Mouse (Mus musculus): ENCODE measurements around the gene 3110009E18Rik. TPM values are rescaled to one million over a fixed set of nuclear protein-coding genes. Genes with fewer than 3 reads are reported as not detected.

Gene 3110009E18Rik
- total and polyA plus RNA-seq, 3 experiments: 15.1 to 16.5 TPM; not detected in 1

DNA sequence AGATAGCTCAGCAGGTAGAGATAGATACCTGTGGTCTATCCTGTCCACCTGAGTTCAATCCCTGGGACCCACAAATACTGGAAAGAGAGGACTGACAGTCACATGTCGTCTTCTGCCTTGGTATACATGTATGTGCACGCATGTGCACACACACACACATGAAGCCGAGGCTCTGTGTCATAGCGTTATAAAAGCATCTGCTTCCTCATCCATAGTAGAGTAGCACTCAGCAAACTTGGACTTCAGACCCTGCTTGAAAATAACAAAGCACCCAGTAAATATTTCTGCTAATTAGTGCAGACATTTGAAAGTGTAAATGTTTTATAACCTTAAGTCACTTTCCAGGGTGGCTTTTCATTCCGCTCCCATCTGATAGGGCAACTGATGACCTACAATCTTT lies 40.5 kb downstream of the 3110009E18Rik start:
- Histone ChIP-seq H3K4me1 (ENCODE audit: control insufficient read depth in 1 of 2, insufficient read depth in 2 of 2, low read length in 2 of 2) (no peaks in the 10 kb centered on the region), H3K27me3 (ENCODE audit: control insufficient read depth in 1 of 2, insufficient read depth in 2 of 2, low read length in 2 of 2) (no peaks in the 10 kb centered on the region), H3K27ac (ENCODE audit: control insufficient read depth, low read depth, low read length) (no peak overlapping the region), H3K9ac (ENCODE audit: control insufficient read depth, low read depth, low read length, poor library complexity, severe bottlenecking) (no peak overlapping the region), H3K79me2 (ENCODE audit: control insufficient read depth, insufficient read depth, low read length, poor library complexity) (no peaks in the 10 kb centered on the region), H3K36me3 (ENCODE audit: control insufficient read depth in 1 of 2, insufficient read depth in 2 of 2, low read length in 2 of 2) (no peaks in the 10 kb centered on the region), H3K9me3 (replicated peaks; ENCODE audit: insufficient read depth, low read length) (no peaks in the 10 kb centered on the region), H3K4me3 (ENCODE audit: control insufficient read depth in 1 of 2, insufficient read depth in 1 of 2, low read depth in 2 of 2, low read length in 2 of 2) (no peak overlapping the region)
- DNase-seq (ENCODE audit: low read depth, low spot score): no peak
- TF ChIP-seq ETS1 (IDR thresholded peaks at IDR 0.05; ENCODE audit: low read depth, low read length) (no peak), NRF1 (IDR thresholded peaks at IDR 0.05; ENCODE audit: insufficient read depth, low read depth, low read length, poor library complexity, severe bottlenecking) (no peak), MAFK (IDR thresholded peaks at IDR 0.05; ENCODE audit: borderline replicate concordance, low read depth, low read length) (no peak), MYC (IDR thresholded peaks at IDR 0.05; ENCODE audit: low read depth, low read length) (no peak), BHLHE40 (IDR thresholded peaks at IDR 0.05; ENCODE audit: borderline replicate concordance, low read depth, low read length) (no peak), POLR2A (IDR thresholded peaks at IDR 0.05; ENCODE audit: control insufficient read depth in 1 of 2, insufficient read depth in 1 of 2, low read depth in 1 of 2, low read length in 2 of 2, poor library complexity in 1 of 2) (no peak), TBP (IDR thresholded peaks at IDR 0.05; ENCODE audit: low read depth, low read length) (no peak), RCOR1 (IDR thresholded peaks at IDR 0.05; ENCODE audit: low read depth, low read length) (no peak)

DNA sequence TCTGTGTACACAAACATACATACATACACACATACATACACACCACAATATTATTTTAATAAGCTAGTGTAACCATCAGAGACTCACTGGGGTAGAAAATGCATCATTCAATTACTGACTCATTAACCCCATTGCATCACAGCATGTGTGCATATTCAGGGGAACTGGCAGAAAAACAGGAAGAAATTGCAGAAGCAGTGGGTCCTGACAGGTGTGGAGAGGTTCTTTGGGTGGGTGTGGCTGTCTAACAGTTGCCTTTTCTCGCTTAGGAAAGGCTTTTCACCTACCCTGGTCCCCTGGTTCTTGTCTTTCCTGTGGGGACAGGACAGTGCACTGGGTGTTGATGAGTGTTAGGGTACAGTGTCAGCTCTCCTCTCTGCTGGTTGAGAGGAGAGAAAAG lies 41.6 kb downstream of the 3110009E18Rik start:
- TF ChIP-seq MEF2A (IDR thresholded peaks at IDR 0.05; ENCODE audit: extremely low read depth, insufficient replicate concordance, low read depth, low read length, poor library complexity, severe bottlenecking): no peak
- no peak for TF ChIP-seq BHLHE40 (IDR thresholded peaks at IDR 0.05; ENCODE audit: borderline replicate concordance, low read depth, low read length)
- TF ChIP-seq HCFC1 (IDR thresholded peaks at IDR 0.05; ENCODE audit: low read depth, low read length): no peak
- no peak for TF ChIP-seq JUND (IDR thresholded peaks at IDR 0.05; ENCODE audit: low read depth, low read length)
- no peak for TF ChIP-seq KAT2A (conservative IDR thresholded peaks at IDR 0.05; ENCODE audit: low read depth, low read length)
- no peak for TF ChIP-seq CHD2 (IDR thresholded peaks at IDR 0.05; ENCODE audit: low read length)
- TF ChIP-seq MAZ (IDR thresholded peaks at IDR 0.05; ENCODE audit: low read depth, low read length): no peak
- TF ChIP-seq MYC (IDR thresholded peaks at IDR 0.05; ENCODE audit: low read depth, low read length): no peak
- TF ChIP-seq TAL1 (IDR thresholded peaks at IDR 0.05; ENCODE audit: low read length): no peak
- TF ChIP-seq MYB (IDR thresholded peaks at IDR 0.05; ENCODE audit: low read depth, low read length): no peak
- TF ChIP-seq POLR2AphosphoS5 (IDR thresholded peaks at IDR 0.05; ENCODE audit: borderline replicate concordance, low read depth, low read length): no peak
- no peak for TF ChIP-seq MAX (IDR thresholded peaks at IDR 0.05; ENCODE audit: low read length)
- TF ChIP-seq UBTF (IDR thresholded peaks at IDR 0.05; ENCODE audit: borderline replicate concordance, insufficient read depth, low read depth, low read length): no peak
- TF ChIP-seq ZMIZ1 (IDR thresholded peaks at IDR 0.05; ENCODE audit: low read depth, low read length): no peak
- DNase-seq (ENCODE audit: low read depth, low spot score): peak; percentile 12
- Histone ChIP-seq H3K4me3 (ENCODE audit: control insufficient read depth in 1 of 2, insufficient read depth in 1 of 2, low read depth in 2 of 2, low read length in 2 of 2) (no peak overlapping the region), H3K27ac (ENCODE audit: control insufficient read depth, low read depth, low read length) (no peak overlapping the region), H3K4me1 (ENCODE audit: control insufficient read depth in 1 of 2, insufficient read depth in 2 of 2, low read length in 2 of 2) (no peaks in the 10 kb centered on the region), H3K79me2 (ENCODE audit: control insufficient read depth, insufficient read depth, low read length, poor library complexity) (no peaks in the 10 kb centered on the region), H3K9me3 (replicated peaks; ENCODE audit: insufficient read depth, low read length) (no peaks in the 10 kb centered on the region), H3K36me3 (ENCODE audit: control insufficient read depth in 1 of 2, insufficient read depth in 2 of 2, low read length in 2 of 2) (no peaks in the 10 kb centered on the region), H3K27me3 (ENCODE audit: control insufficient read depth in 1 of 2, insufficient read depth in 2 of 2, low read length in 2 of 2) (no peaks in the 10 kb centered on the region), H3K9ac (ENCODE audit: control insufficient read depth, low read depth, low read length, poor library complexity, severe bottlenecking) (no peak overlapping the region)
